Mouse (Mus musculus) monocyte, adult 5-6 weeks (primary cell): ENCODE measurements around the gene Olfr1274-ps. TPM values are rescaled to one million over a fixed set of nuclear protein-coding genes. Genes with fewer than 3 reads are reported as not detected.

ENCODE experiments used
- total RNA-seq: library from RNA; stranded (forward); fragments of 200-1000, 200-491, 200-594 nt; gene quantifications from 3 replicates; pipeline ENCODE4 v1.2.3, GENCODE M21; 2017

Olfr1274-ps gene
- total RNA-seq, 1 experiment from 2014 or later, result not detected

Other genes with a start within 250 kb of the Olfr1274-ps start
- gene Olfr1270, start 245.6 kb upstream of the Olfr1274-ps start, total RNA-seq, result not detected in 3 replicates
- not detected in 3 replicates for gene Olfr1506, start 174.2 kb upstream of the Olfr1274-ps start, total RNA-seq
- gene Olfr142, start 141.1 kb upstream of the Olfr1274-ps start, total RNA-seq, result not detected in 3 replicates
- gene Olfr1271, start 127.7 kb upstream of the Olfr1274-ps start, total RNA-seq, result not detected in 3 replicates
- gene Olfr1272, start 105.8 kb upstream of the Olfr1274-ps start, total RNA-seq, result not detected in 3 replicates
- gene Gm13769, start 76.5 kb upstream of the Olfr1274-ps start, total RNA-seq, result 0.39 TPM in 1 of 3 replicates, not detected in the others
- gene Ptprj, start 182.0 kb downstream of the Olfr1274-ps start, total RNA-seq, result 224 to 262 TPM (median 261 TPM) in 3 replicates